Mouse (Mus musculus) liver, adult 2 months (tissue): ENCODE results near the gene Prkar2b.

ENCODE experiments used
- CTCF ChIP-seq: fragments of 200-500 bp; IDR thresholded peaks from 2 replicates; pipeline ENCODE4 v1.5.1; 2011; ENCODE audit warnings: low read depth, low read length, control low read depth
- POLR2A ChIP-seq: fragments of 200-500 bp; IDR thresholded peaks from 2 replicates; pipeline ENCODE4 v1.6.1; 2011; ENCODE audit warnings: low read length, control low read depth; ENCODE audit not compliant: insufficient read depth; ENCODE audit errors: extremely low read depth

DNA sequence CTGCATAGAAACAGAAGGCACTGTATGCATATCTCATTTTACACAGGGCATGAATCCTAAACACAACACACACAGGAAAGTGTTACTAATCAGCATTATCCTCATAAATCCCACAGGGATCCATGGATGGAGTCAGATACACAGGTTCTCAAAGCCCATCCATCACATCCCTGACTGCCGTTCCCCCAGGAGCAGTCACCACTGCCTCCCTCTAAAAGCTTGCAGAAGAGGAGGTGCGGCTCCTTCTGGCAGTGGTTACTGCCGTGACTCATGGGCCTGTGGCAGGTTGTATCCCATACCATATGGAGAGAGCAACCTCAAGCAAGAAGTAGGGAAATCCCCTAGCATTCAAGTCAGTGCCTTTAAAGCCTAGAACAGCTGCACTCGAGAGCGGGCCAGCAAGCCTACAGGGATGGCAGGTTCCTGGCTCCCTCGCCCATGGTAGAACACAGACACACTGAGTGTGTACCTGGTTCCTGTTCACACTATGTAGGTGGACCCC lies 45.8 kb downstream of the Prkar2b start:
- TF ChIP-seq CTCF = no peak
- TF ChIP-seq POLR2A = no peak
